Mouse (Mus musculus) macrophage (primary cell): ENCODE measurements around the gene Lrch1. TPM values are rescaled to one million over a fixed set of nuclear protein-coding genes. Genes with fewer than 3 reads are reported as not detected.

Source experiments
- H3K27ac ChIP-seq: fragments of 350-480 bp; formaldehyde crosslinking; 2 replicates; pipeline ENCODE4 v1.9.0; 2021
- H3K36me3 ChIP-seq: fragments of 350-480 bp; formaldehyde crosslinking; 2 replicates; pipeline ENCODE4 v1.9.0; 2021; ENCODE audit errors: inconsistent target
- H3K4me3 ChIP-seq: fragments of 350-480 bp; formaldehyde crosslinking; 2 replicates; pipeline ENCODE4 v1.9.0; 2021; ENCODE audit errors: inconsistent target
- H3K79me2 ChIP-seq: fragments of 350-480 bp; formaldehyde crosslinking; 2 replicates; pipeline ENCODE4 v1.9.0; 2021; ENCODE audit errors: inconsistent target
- WGBS: methylation state at CpG from one replicate; pipeline ENCODE4 v1.1.7; 2026; ENCODE audit warnings: inconsistent platforms; ENCODE audit not compliant: missing documents; 5-methylcytosine and 5-hydroxymethylcytosine counted together
- polyA plus RNA-seq: library from polyadenylated mRNA; stranded (reverse); fragments of 250-400 nt; gene quantifications from 3 replicates; pipeline ENCODE4 v1.2.4, GENCODE M21; 2018; ENCODE audit warnings: inconsistent platforms

The Lrch1 gene
- polyA plus RNA-seq, 1 experiment from 2014 or later = 11.9 TPM

- 97% methylated on average over 3 of the region's 3 CpGs for WGBS
- Histone ChIP-seq H3K79me2 (no peaks in the 10 kb centered on the region), H3K4me3 (no peak overlapping the region), H3K27ac (no peak overlapping the region), H3K36me3 (peaks cover 54% of the 10 kb centered on the region)
Observed at GRCm38 (mm10) chr14:74787717-74788116, 160.0 kb downstream of the Lrch1 start.

GRCm38 (mm10) chr14:74784243-74784934 lies 163.3 kb downstream of the Lrch1 start:
- no peak overlapping the region for H3K27ac ChIP-seq
- H3K36me3 ChIP-seq = peaks cover 42% of the 10 kb centered on the region
- 94% methylated on average over 11 of the region's 11 CpGs for WGBS
- no peaks in the 10 kb centered on the region for H3K79me2 ChIP-seq
- H3K4me3 ChIP-seq = no peak overlapping the region

- Histone ChIP-seq H3K4me3 (no peak overlapping the region), H3K79me2 (no peaks in the 10 kb centered on the region), H3K27ac (peak overlapping the region; percentile 34), H3K36me3 (peaks cover 23% of the 10 kb centered on the region)
- 11% methylated on average over 9 of the region's 10 CpGs for WGBS
Observed at GRCm38 (mm10) chr14:74774046-74774619, 173.5 kb downstream of the Lrch1 start.

- WGBS = 100% methylated on average over 1 of the region's 1 CpGs
- no peak overlapping the region for H3K27ac ChIP-seq
- H3K36me3 ChIP-seq = peaks cover 32% of the 10 kb centered on the region
- H3K4me3 ChIP-seq = no peak overlapping the region
- no peaks in the 10 kb centered on the region for H3K79me2 ChIP-seq
Observed at GRCm38 (mm10) chr14:74767892-74768291, 179.8 kb downstream of the Lrch1 start.

- WGBS = 67% methylated on average over 10 of the region's 10 CpGs
- Histone ChIP-seq H3K36me3 (0 out of 2 replicates have a peak, but pooled peaks cover 12% of the 10 kb centered on the region), H3K4me3 (no peak overlapping the region), H3K27ac (no peak overlapping the region), H3K79me2 (no peaks in the 10 kb centered on the region)
Observed at GRCm38 (mm10) chr14:74764191-74764918, 183.3 kb downstream of the Lrch1 start.

GRCm38 (mm10) chr14:74736850-74737249 lies 210.8 kb downstream of the Lrch1 start:
- peaks cover 94% of the 10 kb centered on the region for H3K79me2 ChIP-seq
- no peak overlapping the region for H3K27ac ChIP-seq
- H3K4me3 ChIP-seq = no peak overlapping the region
- peaks cover 55% of the 10 kb centered on the region for H3K36me3 ChIP-seq
- 44% methylated on average over 6 of the region's 6 CpGs for WGBS

- Histone ChIP-seq H3K36me3 (peaks cover 43% of the 10 kb centered on the region), H3K4me3 (no peak overlapping the region), H3K27ac (no peak overlapping the region), H3K79me2 (peaks cover 80% of the 10 kb centered on the region)
- 95% methylated on average over 6 of the region's 6 CpGs for WGBS
Observed at GRCm38 (mm10) chr14:74735471-74735870, 212.2 kb downstream of the Lrch1 start.

- Histone ChIP-seq H3K79me2 (peaks cover 63% of the 10 kb centered on the region), H3K27ac (peak overlapping the region; percentile 58), H3K36me3 (peaks cover 22% of the 10 kb centered on the region), H3K4me3 (peak overlapping the region; percentile 67)
- 82% methylated on average over 2 of the region's 2 CpGs for WGBS
Observed at GRCm38 (mm10) chr14:74733397-74733796, 214.3 kb downstream of the Lrch1 start.

GRCm38 (mm10) chr14:74732079-74732783 lies 215.4 kb downstream of the Lrch1 start, which contains the start of gene Esd:
Esd (plus strand) TSS chr14:74732297.
- under 1% methylated on average over 53 of the region's 53 CpGs for WGBS
- Histone ChIP-seq H3K79me2 (peaks cover 51% of the 10 kb centered on the region), H3K27ac (peak within 1 kb of the TSS; percentile 58), H3K36me3 (peaks cover 11% of the 10 kb centered on the region; the same call in 1 of the 2 replicates), H3K4me3 (peak within 1 kb of the TSS; percentile 67)

- Histone ChIP-seq H3K27ac (0 out of 2 replicates have a peak overlapping the region, but pooled peaks have one; percentile 21), H3K36me3 (peaks cover 10% of the 10 kb centered on the region; the same call in 1 of the 2 replicates), H3K4me3 (peak overlapping the region; percentile 67), H3K79me2 (peaks cover 43% of the 10 kb centered on the region)
- 33% methylated on average over 9 of the region's 9 CpGs for WGBS
Observed at GRCm38 (mm10) chr14:74731221-74732078, 216.2 kb downstream of the Lrch1 start.

- no peaks in the 10 kb centered on the region for H3K79me2 ChIP-seq
Observed at GRCm38 (mm10) chr14:74723541-74723940, 224.1 kb downstream of the Lrch1 start.

GRCm38 (mm10) chr14:74709054-74709453 lies 238.6 kb downstream of the Lrch1 start:
- 12% methylated on average over 3 of the region's 3 CpGs for WGBS
- H3K79me2 ChIP-seq = no peaks in the 10 kb centered on the region
- no peak overlapping the region for H3K4me3 ChIP-seq
- H3K27ac ChIP-seq = no peak overlapping the region
- no peaks in the 10 kb centered on the region for H3K36me3 ChIP-seq

More at GRCm38 (mm10) chr14:74723541-74723940, 224.1 kb downstream of the Lrch1 start:
- Histone ChIP-seq H3K27ac (no peak overlapping the region), H3K4me3 (no peak overlapping the region), H3K36me3 (no peaks in the 10 kb centered on the region)
- WGBS = 78% methylated on average over 3 of the region's 3 CpGs
